Mouse (Mus musculus): ENCODE measurements at regions not wholly inside any gene's neighbourhood (a gene's known extent, or its start where the extent isn't known, plus 50 kb on each side); places are given as distances from the start of the nearest gene placed in this dataset.

DNA sequence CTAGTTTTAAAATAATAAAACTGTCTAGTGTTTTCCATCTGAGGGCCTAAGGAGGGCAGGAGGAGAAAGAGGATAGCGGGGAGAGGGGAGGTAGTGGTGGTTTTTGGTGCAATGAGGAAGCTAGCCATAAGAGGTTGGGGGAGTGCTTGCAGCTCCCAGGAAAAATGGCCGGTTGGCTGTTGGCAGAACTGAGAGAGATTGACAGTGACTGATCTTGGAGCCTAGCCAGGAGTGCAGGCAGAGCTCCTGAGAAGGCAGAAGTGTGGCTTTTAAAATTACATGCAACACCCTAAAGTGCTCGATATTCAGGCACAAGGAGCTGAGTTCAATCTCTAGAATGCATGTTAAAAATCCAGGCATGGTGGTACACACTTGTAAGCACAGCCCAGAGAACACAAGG lies 938.3 kb upstream of the 2610301B20Rik start:
- no peak for DNase-seq (ENCODE audit: low spot score in 2 of 2)

DNA sequence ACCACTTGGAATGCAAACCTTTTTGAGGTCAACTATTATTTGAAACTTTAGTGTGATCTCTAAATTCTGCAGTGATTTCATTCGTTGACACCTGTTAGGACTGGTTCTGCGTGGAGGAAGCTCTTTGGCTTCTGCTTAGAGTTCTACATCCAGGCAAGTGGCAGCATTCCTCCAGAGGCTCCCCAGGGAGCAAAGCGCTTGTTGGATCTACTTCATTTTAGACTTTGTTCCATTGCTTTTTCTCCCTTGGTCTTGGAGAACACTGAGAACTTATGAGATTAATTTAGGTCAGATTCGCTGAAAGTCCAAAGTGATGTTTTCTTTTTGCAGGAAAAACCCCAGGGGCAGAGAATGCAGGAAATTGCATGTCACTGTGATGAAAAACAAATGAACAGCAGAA lies 922.9 kb upstream of the 2610301B20Rik start:
- DNase-seq (ENCODE audit: low spot score in 2 of 2) = no peak

GRCm38 (mm10) chr4:9974631-9975030 lies 899.7 kb upstream of the 2610301B20Rik start:
- DNase-seq (ENCODE audit: low spot score in 2 of 2) = no peak

DNA sequence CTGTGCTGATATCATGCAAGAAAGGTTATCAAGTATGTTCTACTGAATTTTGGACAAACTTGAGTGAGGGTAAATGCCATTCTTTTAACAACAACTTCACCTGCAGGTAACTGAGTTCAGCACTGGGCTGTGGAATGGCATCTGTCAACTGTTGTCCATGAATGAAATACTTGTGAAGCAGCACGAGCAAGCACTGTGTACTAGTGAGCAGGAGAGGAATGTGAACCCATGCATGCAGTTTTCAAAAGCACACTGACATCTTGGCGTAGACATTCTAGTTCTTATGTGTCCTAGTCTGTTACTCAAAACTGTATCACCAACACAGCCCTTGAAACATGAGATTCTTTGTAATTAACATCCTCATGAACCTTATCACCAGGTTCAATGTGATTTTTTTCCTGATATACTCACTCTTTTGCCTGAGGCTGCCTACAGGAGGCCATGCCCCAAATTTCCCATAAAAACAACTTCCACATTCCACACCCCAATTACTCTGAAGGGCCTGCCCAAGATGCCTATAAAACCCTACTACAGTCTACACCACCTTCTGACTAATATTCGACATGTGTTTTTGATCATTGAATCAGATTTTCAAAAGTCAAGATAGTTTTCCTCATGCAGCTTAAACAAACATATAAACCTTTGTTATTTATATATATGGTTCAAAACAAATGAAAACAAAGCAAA lies 892.8 kb upstream of the 2610301B20Rik start:
- DNase-seq (ENCODE audit: low spot score in 2 of 2) = no peak

- no peak for DNase-seq (ENCODE audit: low spot score in 2 of 2)
These were observed 891.3 kb upstream of the 2610301B20Rik start for GRCm38 (mm10) chr4:9982786-9983525.

DNA sequence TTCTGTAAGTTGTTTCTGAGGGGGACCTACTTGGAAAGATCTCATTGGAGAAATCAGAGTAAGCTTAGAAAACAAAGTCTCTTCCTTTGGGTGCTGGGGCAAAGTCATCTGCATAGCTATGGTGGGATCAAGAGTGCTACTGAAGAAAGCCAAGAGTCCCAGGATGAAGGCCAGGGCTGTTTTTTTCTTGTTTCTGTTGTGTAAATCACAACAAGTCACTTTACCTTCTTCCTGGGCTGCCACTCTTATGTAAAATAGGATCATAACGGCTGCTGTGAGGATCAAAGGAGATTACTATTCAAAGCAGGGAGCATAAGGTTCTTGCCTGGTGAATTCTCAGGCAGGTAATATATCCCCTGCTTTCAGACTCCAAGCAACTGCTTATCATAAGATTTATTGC lies 880.4 kb upstream of the 2610301B20Rik start:
- DNase-seq (ENCODE audit: low spot score in 2 of 2) = no peak

- no peak for DNase-seq (ENCODE audit: low spot score in 2 of 2)
These were observed 879.8 kb upstream of the 2610301B20Rik start for GRCm38 (mm10) chr4:9994466-9994865.

DNA sequence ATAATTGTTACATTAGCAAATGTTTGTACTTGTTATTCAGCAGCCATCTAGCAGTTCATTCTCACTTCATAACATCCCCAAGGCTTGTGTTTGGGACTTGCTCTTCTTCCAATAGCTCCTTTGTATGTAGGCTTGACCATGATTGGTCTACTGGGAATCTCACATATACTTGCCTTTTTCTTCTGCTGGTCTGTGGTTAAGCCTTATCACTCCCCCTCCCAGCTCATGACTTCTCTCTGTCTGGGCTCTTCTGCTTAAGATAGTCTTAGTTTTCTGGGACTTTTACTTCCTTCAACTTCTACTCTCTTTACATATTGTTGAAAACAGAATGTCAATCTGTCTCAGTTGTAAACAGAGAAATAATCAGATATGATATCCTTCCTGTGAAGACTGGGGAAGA lies 844.0 kb upstream of the 2610301B20Rik start:
- no peak for DNase-seq (ENCODE audit: low spot score in 2 of 2)

DNA sequence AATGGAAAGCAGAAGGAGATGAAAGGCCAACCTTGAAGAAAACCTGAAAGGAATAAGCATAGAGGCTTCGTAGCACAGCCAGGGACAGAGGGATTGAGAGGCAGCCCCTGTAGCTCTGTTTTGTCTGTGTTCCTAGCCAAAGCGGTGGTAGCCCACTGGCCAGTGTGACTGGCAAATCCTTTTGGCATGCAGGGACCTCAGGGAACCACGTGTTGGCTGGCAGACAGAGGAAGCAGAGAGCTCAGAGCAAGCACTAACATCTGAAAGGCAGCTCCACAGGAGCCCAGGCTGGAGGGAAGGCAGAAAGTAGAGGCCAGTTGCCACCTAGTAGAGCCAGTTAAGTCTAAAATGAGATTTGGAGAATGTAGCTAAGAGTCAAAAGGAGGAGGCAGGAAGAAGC lies 842.5 kb upstream of the 2610301B20Rik start:
- DNase-seq (ENCODE audit: low spot score in 2 of 2) = no peak

DNA sequence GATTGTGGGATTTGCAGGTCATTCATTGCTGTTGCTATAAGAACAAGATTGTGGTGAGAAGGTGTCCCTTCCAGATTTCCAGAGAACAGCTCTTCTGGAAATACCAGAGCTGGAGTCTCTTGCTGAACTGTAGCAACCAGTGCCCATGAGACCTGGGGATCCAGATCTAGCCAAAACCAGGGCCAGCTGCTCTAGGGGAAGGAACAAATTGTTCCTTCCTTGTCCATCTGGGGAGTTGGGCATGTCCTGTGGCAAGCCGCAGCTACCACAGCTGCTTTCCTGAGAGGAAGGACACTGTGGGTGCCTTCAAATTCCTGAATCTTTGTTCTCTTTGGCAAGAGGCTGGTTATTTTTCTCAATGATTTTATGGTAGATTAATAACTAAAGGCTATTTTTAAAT lies 839.0 kb upstream of the 2610301B20Rik start:
- DNase-seq (ENCODE audit: low spot score in 2 of 2) = no peak

GRCm38 (mm10) chr4:10041301-10042093 lies 832.8 kb upstream of the 2610301B20Rik start:
- DNase-seq (ENCODE audit: low spot score in 2 of 2) = no peak

DNA sequence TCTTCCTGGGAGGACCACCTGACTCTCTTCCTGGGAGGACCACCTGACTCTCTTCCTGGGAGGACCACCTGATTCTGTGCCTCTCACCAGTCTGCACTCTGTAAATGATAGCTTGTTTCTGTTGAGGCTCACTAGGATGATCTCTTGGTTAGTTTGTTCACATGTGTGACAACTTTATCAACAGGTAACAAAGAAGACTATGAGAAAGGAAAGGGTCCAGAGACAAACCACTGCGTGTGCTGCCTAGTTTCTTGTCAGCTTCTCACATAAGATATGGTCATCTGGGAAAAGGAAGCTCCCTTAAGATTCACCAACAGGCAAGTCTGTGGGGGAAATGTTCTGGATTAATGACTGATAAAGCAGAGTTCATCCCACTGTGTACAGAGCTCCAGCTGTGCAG lies 825.5 kb upstream of the 2610301B20Rik start:
- DNase-seq (ENCODE audit: low spot score in 2 of 2) = no peak

DNA sequence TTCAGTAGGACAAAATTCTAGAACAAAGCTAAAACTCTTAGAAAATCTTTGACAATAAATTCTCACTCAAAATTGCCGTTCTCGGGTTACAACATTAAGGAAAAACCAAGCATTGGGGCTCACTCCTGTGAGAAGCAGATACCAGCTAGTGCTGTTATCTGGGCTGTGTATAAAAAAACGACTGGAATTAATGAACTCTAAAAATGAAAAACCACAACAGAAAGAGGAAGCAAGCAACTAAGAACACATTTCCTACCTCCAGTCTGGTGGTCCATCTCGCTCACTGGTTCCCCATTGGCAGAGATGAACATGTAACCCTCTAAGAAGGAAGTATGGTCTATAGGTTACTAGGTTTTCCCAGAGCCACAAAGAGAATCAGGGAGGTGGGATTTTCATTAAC lies 824.9 kb upstream of the 2610301B20Rik start:
- DNase-seq (ENCODE audit: low spot score in 2 of 2) = no peak

GRCm38 (mm10) chr4:10051296-10052267 lies 822.7 kb upstream of the 2610301B20Rik start:
- DNase-seq (ENCODE audit: low spot score in 2 of 2) = no peak

DNA sequence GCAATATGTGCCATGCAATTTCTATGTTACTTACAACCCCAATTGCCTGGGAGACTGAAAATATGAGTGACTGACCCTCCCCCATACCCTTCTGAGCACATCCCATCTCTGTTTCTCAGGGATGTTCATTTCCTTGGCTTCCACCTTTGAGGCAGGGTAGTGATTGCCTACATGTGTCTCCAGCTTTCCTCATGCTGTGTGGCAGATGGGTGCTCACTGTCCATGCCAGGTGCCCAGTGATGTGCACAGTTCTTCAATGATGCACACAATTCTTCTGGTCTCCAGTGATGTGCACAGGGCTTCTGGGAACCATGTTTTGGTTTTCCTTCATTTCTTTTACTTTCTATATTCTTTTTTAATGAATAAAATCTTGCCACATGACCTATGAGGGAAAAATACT lies 821.4 kb upstream of the 2610301B20Rik start:
- DNase-seq (ENCODE audit: low spot score in 2 of 2) = no peak

GRCm38 (mm10) chr4:10072500-10073106 lies 801.7 kb upstream of the 2610301B20Rik start:
- no peak for DNase-seq (ENCODE audit: low spot score in 2 of 2)

- peak in 1 of 2 experiments; percentile 1 for DNase-seq (ENCODE audit: low spot score in 2 of 2)
These were observed 794.6 kb upstream of the 2610301B20Rik start for GRCm38 (mm10) chr4:10079565-10080169.

DNA sequence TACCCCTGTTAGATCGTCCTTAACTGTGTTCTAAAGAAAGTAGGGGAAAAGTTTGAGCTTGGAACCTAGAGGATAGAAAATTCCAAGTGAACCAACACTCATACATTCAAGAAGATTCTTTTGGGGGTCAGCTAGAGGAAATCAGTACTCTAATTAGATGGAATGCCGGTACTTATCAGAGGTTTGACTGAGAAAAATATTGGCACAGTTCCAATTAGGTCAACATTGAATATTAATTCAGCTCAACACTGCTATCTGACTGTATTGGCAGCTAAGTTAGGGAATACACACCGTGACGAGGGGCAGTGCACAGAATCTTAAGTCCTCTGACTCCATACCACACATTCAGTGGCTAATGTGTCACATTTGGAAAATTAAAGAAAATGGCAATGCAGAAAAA lies 759.5 kb upstream of the 2610301B20Rik start:
- no peak for DNase-seq (ENCODE audit: low spot score in 2 of 2)

GRCm38 (mm10) chr4:10117964-10118363 lies 756.3 kb upstream of the 2610301B20Rik start:
- no peak for DNase-seq (ENCODE audit: low spot score in 2 of 2)

GRCm38 (mm10) chr4:10124252-10124651 lies 750.0 kb upstream of the 2610301B20Rik start:
- no peak for DNase-seq (ENCODE audit: low spot score in 2 of 2)

Measured in right cerebral cortex, postnatal 36 days (tissue).